Mouse (Mus musculus) monocyte, adult 59 days (primary cell): ENCODE results near the gene Gm30302. TPM values are rescaled to one million over a fixed set of nuclear protein-coding genes. Genes with fewer than 3 reads are reported as not detected.

ENCODE experiments used
- total RNA-seq, 2 experiments: library from RNA; stranded (reverse); gene quantifications; one replicate each; pipeline ENCODE4 v1.2.4; 2023

The Gm30302 gene
- not detected for total RNA-seq

GRCm38 (mm10) chr13:49798901-49799300 lies at the start of gene Gm30302:
Gm30302 (minus strand) TSS chr13:49799001.

Other genes starting within 250 kb of the Gm30302 start
- gene Omd, start 216.5 kb downstream of the Gm30302 start, total RNA-seq: under 1 TPM in 1 of 2 experiments, not detected in 1; 0.47 TPM
- under 1 TPM; 0.21 to 0.60 TPM for gene Ogn, start 191.0 kb downstream of the Gm30302 start, total RNA-seq
- under 1 TPM in 1 of 2 experiments, not detected in 1; 0.67 TPM for gene Cenpp, start 146.2 kb downstream of the Gm30302 start, total RNA-seq
- gene Nol8, start 145.9 kb downstream of the Gm30302 start, total RNA-seq: 10 to 100 TPM; 19.2 to 22.4 TPM
- gene Iars, start 116.9 kb downstream of the Gm30302 start, total RNA-seq: 10 to 100 TPM; 54.6 to 59.1 TPM